Mouse (Mus musculus) thymus, postnatal 36 days (tissue): ENCODE data around the gene Cuedc1.

Experiments used
- DNase-seq, 2 experiments: peaks; one replicate each; pipeline ENCODE4 v3.0.0; 2022; ENCODE audit warnings: mixed read lengths in 2 of 2

The Cuedc1 gene

DNA sequence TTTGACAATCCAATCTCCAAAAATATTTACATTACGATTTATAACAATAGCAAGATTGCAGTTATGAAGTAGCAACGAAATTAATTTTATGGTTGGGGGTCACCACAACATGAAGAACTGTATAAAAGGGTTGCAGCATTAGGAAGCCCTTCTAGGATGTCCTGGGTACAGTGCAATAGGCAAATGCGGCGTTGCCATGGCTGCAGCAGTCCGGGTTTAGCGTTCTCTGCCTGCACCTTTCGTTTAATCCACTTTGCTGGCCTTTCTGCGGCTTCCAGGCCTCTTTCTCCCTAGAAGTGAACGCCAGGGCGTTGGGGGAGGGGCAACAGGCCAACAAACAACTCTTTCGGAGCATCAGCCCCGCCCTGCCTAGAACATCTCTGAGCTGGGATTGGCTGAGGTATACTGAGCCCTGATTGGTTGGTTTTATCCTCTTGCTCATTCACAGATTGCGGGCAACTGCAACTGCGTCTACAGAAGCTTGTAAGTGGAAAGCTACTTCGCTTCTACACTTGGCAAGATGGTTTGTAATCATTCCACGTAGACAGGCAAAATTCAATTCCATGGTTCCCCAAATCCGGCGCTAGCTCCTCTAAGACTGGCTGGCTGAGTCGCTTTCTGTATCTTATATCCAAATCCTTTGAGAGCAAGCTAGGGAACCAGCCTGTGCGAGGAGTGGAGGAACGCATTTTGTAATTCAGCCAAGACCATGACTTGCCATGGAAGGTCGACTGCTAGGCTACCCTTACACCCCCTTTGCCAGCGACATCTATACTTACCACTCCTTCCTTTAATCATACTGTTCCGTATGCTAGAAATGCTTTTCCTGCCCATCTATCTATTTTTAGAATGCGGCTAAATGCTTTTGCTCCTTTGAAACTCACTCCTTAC, 10.9 kb upstream of the Cuedc1 start:
- peak; percentile 72 to 82 for DNase-seq

DNA sequence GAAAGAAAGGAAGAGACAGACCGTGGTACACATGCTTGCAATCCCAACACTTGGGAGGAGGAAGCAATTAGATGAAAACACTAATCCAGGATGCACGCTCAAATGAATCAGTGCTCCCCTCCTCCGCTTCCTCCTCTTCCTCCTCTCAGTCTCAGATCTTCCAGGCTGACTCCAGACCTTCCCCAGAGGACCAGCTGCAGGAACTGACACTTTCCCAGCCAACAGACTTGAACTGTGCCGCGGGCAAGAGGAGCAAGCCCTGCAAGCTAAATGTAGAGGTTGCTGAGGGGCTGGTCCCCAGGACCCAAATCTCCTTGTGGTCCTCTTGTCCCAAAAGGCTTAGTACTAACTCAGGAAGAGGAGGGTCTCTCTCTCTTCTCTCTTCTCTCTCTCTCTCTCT, 8.7 kb upstream of the Cuedc1 start:
- DNase-seq = no peak

DNA sequence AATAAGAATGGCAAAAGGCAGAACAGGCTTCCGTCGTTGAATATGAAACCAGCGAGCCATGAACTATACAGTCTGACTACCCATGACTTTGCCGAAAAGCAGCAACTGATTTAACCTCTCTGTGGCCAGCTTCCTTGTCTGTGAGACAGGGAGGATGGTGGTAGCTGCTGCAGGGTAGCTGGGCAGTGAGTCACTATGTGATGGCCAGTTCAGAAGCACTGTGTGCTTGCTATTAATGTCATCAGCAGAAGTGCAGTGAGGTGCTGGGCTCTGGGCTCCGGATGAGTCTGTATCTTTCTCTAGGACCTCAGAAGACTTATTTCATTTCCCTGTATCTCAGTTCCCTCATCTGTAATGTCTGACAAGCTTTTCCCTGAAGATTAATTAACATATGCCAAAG, 7.6 kb upstream of the Cuedc1 start:
- no peak for DNase-seq

DNA sequence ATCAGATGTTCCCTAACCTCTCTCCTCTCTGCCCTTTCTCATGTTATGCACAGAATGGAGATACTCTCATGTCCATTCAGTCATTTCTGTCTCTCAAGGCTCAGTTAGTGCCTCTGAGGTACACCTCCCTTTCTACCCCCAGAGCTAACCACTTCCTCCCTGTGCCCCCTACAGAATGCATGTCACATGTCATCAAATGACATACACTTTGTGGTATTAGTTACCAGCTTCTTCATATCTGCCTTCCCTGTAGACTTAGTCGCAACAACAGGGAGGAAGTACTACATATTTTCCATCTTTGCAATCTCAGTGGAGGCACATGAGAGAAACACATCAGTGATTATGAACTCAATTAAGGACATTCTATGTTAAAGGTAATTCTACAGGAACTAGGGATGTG, 5.9 kb upstream of the Cuedc1 start:
- DNase-seq = peak; percentile 21 to 40

DNA sequence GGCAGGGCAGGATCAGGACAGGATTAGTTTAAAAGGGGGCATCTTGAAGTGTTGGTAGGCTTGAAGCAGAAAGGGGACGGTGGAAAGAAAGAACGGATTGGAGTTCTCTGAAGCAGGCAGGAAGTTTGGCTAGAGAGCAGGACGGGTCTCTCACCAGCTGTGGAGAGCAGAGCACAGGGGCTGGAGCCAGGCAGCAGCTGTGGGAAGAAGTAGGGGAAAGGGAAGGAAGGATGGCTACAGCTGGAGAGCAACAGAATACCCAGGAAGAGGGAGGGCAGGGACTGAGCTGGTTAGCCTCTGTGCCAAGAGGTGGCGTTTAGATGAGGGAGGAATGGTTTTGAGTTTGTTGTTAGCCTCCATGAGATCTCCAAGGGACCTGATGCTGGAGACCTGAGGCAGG, 685 bp upstream of the Cuedc1 start:
- DNase-seq = no peak

- peak; percentile 81 to 82 for DNase-seq
Measured at GRCm38 (mm10) chr11:88098787-88099598, 1.1 kb downstream of the Cuedc1 start.

DNA sequence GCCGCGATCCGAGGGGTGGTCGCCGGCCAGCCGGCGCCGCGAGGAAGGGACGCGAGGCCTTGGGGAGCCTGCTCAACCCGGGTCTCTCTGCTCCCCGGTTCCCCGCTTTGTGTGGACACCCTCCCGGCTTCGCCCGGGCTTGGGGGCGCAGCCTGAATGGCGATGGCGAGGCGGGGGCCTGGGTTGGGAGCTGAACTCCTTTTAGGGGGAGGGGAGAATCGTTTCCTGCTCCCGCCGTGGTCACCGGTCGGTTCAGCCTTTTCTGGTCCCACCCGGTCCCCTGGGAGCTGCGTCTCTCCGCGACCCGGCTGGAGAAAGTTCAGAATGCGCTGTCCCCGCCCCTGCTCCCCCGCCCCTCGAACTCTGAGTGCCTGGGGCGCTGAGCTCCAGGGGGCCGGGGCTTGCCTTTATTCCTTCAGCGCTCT, 1.8 kb downstream of the Cuedc1 start:
- peak; percentile 53 to 59 for DNase-seq

- DNase-seq = no peak
Measured at GRCm38 (mm10) chr11:88100170-88100569, 2.3 kb downstream of the Cuedc1 start.

DNA sequence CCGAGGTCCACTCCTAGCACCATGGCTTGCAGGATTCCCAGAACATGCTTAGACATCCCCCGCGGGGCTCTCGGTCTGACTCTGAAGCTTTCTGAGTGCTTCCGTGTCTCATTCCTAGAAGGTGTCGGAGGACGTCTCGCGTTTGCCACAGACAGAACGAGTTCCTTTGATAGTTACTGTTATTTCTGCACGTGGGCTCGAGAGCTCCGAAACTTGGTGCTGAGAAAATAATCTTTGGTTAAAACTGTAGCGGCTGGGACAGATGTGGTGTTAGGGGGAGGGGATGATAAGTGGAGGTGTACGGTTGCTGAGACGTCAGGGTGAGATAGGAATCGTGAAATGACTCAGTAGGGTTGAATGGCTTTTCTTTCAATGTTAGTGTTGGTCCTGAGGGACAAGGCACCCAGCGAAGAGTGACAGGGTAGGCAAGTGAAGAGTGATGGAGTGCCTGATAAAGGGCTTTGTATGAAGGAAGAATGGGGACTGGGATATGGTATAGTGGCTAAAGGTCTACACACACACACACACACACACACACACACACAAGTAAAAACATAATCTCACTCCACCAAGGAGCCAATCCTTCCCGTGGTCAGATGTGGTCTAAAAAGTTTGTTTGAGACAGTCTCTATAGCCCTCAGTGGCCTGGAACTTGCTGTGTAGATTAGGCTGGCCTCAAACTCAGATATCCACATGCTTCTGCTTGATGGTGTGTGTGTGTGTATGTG, 5.5 kb downstream of the Cuedc1 start:
- no peak for DNase-seq

GRCm38 (mm10) chr11:88105494-88106291, 7.8 kb downstream of the Cuedc1 start:
- DNase-seq = no peak

GRCm38 (mm10) chr11:88106292-88106554, 8.4 kb downstream of the Cuedc1 start:
- no peak for DNase-seq

DNA sequence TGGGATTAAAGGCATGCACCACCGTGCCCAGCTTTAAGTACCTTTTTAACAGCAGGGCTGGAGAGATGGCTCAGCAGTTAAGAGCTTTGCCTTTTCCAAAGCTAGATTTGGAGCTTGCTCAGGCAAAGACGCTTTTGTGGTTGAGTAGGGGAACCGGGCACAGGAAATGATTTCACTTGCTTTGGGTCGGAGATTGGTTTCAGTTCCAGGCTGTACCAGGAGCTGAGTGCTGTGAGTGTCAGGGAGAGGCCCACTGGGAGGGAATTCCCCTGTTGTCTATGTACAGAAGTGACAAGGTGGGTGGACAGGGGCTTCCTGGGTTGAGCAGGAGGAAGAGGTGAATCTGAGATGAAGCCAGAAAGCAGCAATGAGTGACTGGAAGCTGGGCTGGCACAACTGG, 9.5 kb downstream of the Cuedc1 start:
- peak in 1 of 2 experiments; percentile 20 for DNase-seq

GRCm38 (mm10) chr11:88110031-88110594, 12.3 kb downstream of the Cuedc1 start:
- DNase-seq = no peak

- no peak for DNase-seq
Measured at GRCm38 (mm10) chr11:88112078-88112477, 14.2 kb downstream of the Cuedc1 start.

GRCm38 (mm10) chr11:88112677-88113333, 14.9 kb downstream of the Cuedc1 start:
- DNase-seq = no peak

- DNase-seq = no peak
Measured at GRCm38 (mm10) chr11:88113543-88114271, 15.8 kb downstream of the Cuedc1 start.

DNA sequence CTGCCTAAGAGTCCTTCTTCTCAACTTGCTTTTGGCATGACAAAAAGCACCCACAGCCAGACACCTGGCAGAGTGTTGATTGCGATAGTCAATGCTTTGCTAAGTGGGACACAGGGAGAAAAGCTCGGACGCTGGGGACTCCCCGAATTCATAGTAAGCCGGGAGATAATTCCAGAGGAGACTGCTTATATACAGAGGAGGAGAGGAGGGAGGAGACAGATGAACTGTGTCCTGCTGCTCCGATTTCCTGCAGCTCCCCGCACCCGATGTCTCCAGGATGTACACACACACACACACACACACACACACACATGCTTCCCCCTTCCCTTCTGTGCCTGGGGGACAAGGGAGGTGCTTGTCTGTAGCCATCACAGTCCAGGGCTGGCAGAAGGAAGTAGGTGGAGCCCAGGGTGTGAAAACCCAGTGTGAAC, 17.0 kb downstream of the Cuedc1 start:
- DNase-seq = peak; percentile 13 to 43

DNA sequence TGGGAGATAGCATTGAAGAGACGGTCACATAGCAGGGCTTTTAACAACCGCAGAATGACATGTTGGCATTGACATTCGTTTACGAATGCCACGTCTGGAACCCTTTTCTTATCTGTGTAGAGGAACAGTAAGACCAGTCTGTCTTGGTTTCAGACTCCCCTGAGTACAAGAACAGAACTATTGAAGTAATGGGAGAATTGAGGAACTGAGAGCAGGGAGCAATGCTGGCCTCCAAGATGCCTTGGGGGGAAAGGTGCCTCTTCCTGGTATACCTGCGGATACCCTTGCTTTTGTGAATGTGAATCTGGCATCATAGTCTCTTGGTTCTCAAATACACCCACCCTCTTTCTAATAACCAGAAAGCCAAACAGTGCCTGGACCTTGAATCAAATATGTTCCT, 18.7 kb downstream of the Cuedc1 start:
- DNase-seq = no peak

GRCm38 (mm10) chr11:88117356-88118090, 19.7 kb downstream of the Cuedc1 start:
- DNase-seq = no peak

- DNase-seq = no peak
Measured at GRCm38 (mm10) chr11:88118091-88118440, 20.2 kb downstream of the Cuedc1 start.
